Mouse (Mus musculus) E14TG2a.4 (cell line): ENCODE measurements at regions not wholly inside any gene's neighbourhood (a gene's known extent, or its start where the extent isn't known, plus 50 kb on each side); places are given as distances from the start of the nearest gene placed in this dataset.

Experiments used
- H3K27me3 ChIP-seq: 2 replicates; pipeline ENCODE4 v1.6.1; 2014; ENCODE audit warnings: low read length, control low read depth; ENCODE audit not compliant: insufficient read depth
- H3K36me3 ChIP-seq: 2 replicates; pipeline ENCODE4 v1.6.1; 2014; ENCODE audit warnings: low read length, control low read depth; ENCODE audit not compliant: insufficient read depth
- H3K4me1 ChIP-seq: replicated peaks from 2 replicates; pipeline ENCODE4 v1.6.1; 2014; ENCODE audit warnings: low read depth, low read length, control low read depth
- H3K4me3 ChIP-seq: replicated peaks from 2 replicates; pipeline ENCODE4 v1.5.1; 2014; ENCODE audit warnings: mild to moderate bottlenecking, low read length
- H3K9me3 ChIP-seq: 2 replicates; pipeline ENCODE4 v1.6.1; 2014; ENCODE audit warnings: low read length, control low read depth
- CTCF ChIP-seq: conservative IDR thresholded peaks from 2 replicates; pipeline ENCODE4 v1.5.1; 2014; ENCODE audit warnings: low read length
- NANOG ChIP-seq: IDR thresholded peaks from 2 replicates; pipeline ENCODE4 v1.6.1; 2014; ENCODE audit warnings: borderline replicate concordance, low read length, mixed read lengths
- POU5F1 ChIP-seq: IDR thresholded peaks from 2 replicates; pipeline ENCODE4 v1.6.1; 2014; ENCODE audit warnings: low read length, borderline replicate concordance

- Histone ChIP-seq H3K4me3 (no peak overlapping the region), H3K4me1 (no peaks in the 10 kb centered on the region), H3K9me3 (no peaks in the 10 kb centered on the region), H3K27me3 (no peaks in the 10 kb centered on the region), H3K36me3 (no peaks in the 10 kb centered on the region)
- TF ChIP-seq CTCF = no peak
- no peak for TF ChIP-seq NANOG
- TF ChIP-seq POU5F1 = no peak
These were observed 172.9 kb upstream of the Clec14a start for GRCm38 (mm10) chr12:58441962-58442361.

DNA sequence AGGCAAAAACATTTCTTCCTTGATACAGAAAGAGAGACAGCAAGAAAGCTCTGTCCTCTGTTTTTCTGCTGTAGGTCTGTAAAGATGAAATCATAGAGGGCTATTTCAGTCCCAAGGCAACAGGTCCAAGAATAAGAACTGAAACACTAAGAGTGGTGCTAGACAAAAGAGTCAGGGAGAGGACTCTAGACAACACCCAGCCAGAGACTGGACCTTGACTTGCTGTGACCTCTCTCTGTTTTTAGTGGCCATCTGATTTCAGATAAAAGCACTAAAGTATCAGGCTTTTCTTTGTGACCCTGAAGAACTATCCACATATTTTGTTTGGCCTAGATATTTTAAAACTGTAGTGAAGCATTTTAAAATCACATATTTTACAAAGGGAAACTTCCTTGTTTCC, 171.6 kb upstream of the Clec14a start:
- no peak for TF ChIP-seq CTCF
- TF ChIP-seq NANOG = no peak
- no peak for TF ChIP-seq POU5F1
- Histone ChIP-seq H3K9me3 (no peaks in the 10 kb centered on the region), H3K4me1 (no peaks in the 10 kb centered on the region), H3K27me3 (no peaks in the 10 kb centered on the region), H3K36me3 (no peaks in the 10 kb centered on the region), H3K4me3 (no peak overlapping the region)

- Histone ChIP-seq H3K27me3 (no peaks in the 10 kb centered on the region), H3K36me3 (no peaks in the 10 kb centered on the region), H3K4me3 (no peak overlapping the region), H3K9me3 (no peaks in the 10 kb centered on the region), H3K4me1 (no peaks in the 10 kb centered on the region)
- TF ChIP-seq NANOG (no peak), CTCF (no peak), POU5F1 (no peak)
These were observed 167.9 kb upstream of the Clec14a start for GRCm38 (mm10) chr12:58437031-58437430.

DNA sequence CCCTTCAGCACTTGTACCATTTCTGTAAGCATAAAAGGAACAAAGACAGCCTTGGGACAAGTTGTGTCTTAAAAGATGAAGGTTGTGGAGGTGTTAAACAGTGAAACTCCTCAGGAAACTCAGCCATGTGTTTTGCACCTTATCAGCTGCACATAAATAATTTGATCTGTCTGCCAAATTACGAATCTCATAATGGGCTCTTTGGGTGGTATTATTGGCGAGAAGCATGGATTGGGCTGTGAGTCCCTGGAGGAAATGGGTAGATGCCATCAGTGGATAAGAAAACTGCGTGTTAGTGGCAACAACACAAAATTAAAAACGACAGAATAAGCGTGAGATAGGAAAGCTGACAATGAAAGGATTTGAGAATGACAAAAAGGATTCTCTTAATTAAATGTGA, 165.4 kb upstream of the Clec14a start:
- no peaks in the 10 kb centered on the region for H3K36me3 ChIP-seq
- H3K4me3 ChIP-seq = no peak overlapping the region
- no peak for TF ChIP-seq POU5F1
- no peak for TF ChIP-seq CTCF
- no peak for TF ChIP-seq NANOG
- no peaks in the 10 kb centered on the region for H3K4me1 ChIP-seq
- H3K27me3 ChIP-seq = no peaks in the 10 kb centered on the region
- H3K9me3 ChIP-seq = no peaks in the 10 kb centered on the region

GRCm38 (mm10) chr12:58429929-58430328, 160.8 kb upstream of the Clec14a start:
- no peaks in the 10 kb centered on the region for H3K36me3 ChIP-seq
- TF ChIP-seq NANOG (no peak), POU5F1 (no peak), CTCF (no peak)
- no peaks in the 10 kb centered on the region for H3K27me3 ChIP-seq
- H3K4me1 ChIP-seq = no peaks in the 10 kb centered on the region
- H3K9me3 ChIP-seq = no peaks in the 10 kb centered on the region
- H3K4me3 ChIP-seq = no peak overlapping the region

GRCm38 (mm10) chr12:58426758-58427157, 157.7 kb upstream of the Clec14a start:
- no peak overlapping the region for H3K4me3 ChIP-seq

GRCm38 (mm10) chr12:58425961-58426360, 156.9 kb upstream of the Clec14a start:
- no peaks in the 10 kb centered on the region for H3K4me1 ChIP-seq
- no peak overlapping the region for H3K4me3 ChIP-seq
- TF ChIP-seq NANOG (no peak), POU5F1 (no peak), CTCF (no peak)
- H3K9me3 ChIP-seq = no peaks in the 10 kb centered on the region
- H3K36me3 ChIP-seq = no peaks in the 10 kb centered on the region
- H3K27me3 ChIP-seq = no peaks in the 10 kb centered on the region

More at GRCm38 (mm10) chr12:58426758-58427157, 157.7 kb upstream of the Clec14a start:
- Histone ChIP-seq H3K4me1 (no peaks in the 10 kb centered on the region), H3K9me3 (no peaks in the 10 kb centered on the region), H3K27me3 (no peaks in the 10 kb centered on the region), H3K36me3 (no peaks in the 10 kb centered on the region)
- TF ChIP-seq CTCF (no peak), POU5F1 (no peak), NANOG (no peak)

- no peak overlapping the region for H3K4me3 ChIP-seq
- TF ChIP-seq POU5F1 (no peak), NANOG (no peak), CTCF (no peak)
- no peaks in the 10 kb centered on the region for H3K9me3 ChIP-seq
- no peaks in the 10 kb centered on the region for H3K27me3 ChIP-seq
- no peaks in the 10 kb centered on the region for H3K36me3 ChIP-seq
- no peaks in the 10 kb centered on the region for H3K4me1 ChIP-seq
These were observed 154.5 kb upstream of the Clec14a start for GRCm38 (mm10) chr12:58423581-58423980.

- Histone ChIP-seq H3K4me3 (no peak overlapping the region), H3K4me1 (no peaks in the 10 kb centered on the region), H3K27me3 (no peaks in the 10 kb centered on the region), H3K36me3 (no peaks in the 10 kb centered on the region), H3K9me3 (no peaks in the 10 kb centered on the region)
- no peak for TF ChIP-seq NANOG
- TF ChIP-seq POU5F1 = no peak
- no peak for TF ChIP-seq CTCF
These were observed 132.8 kb upstream of the Clec14a start for GRCm38 (mm10) chr12:58401904-58402303.
